Mouse (Mus musculus) frontal cortex, postnatal 14 days (tissue): ENCODE data around the gene Lrrc26.

Experiments used
- DNase-seq, 2 experiments: peaks; one replicate each; pipeline ENCODE4 v3.0.0; 2022; ENCODE audit warnings: low spot score in 2 of 2

Gene Lrrc26

GRCm38 (mm10) chr2:25293706-25294105 is 4.0 kb downstream of the Lrrc26 start:
- no peak for DNase-seq

- DNase-seq: no peak
These were observed 7.4 kb downstream of the Lrrc26 start for GRCm38 (mm10) chr2:25297093-25297492.

- DNase-seq: no peak
These were observed 8.3 kb downstream of the Lrrc26 start for GRCm38 (mm10) chr2:25298046-25298445.

- DNase-seq: no peak
These were observed 13.7 kb downstream of the Lrrc26 start for GRCm38 (mm10) chr2:25303452-25303851.

- DNase-seq: no peak
These were observed 14.4 kb downstream of the Lrrc26 start for GRCm38 (mm10) chr2:25303931-25304656.

GRCm38 (mm10) chr2:25304657-25305541 is 15.2 kb downstream of the Lrrc26 start:
- DNase-seq: peak in 1 of 2 experiments; percentile 50

- no peak for DNase-seq
These were observed 16.1 kb downstream of the Lrrc26 start for GRCm38 (mm10) chr2:25305587-25306359.

- DNase-seq: no peak
These were observed 20.5 kb downstream of the Lrrc26 start for GRCm38 (mm10) chr2:25310180-25310579.

GRCm38 (mm10) chr2:25310969-25311368 is 21.3 kb downstream of the Lrrc26 start:
- DNase-seq: no peak

- DNase-seq: no peak
These were observed 21.8 kb downstream of the Lrrc26 start for GRCm38 (mm10) chr2:25311491-25311891.

- DNase-seq: peak in 1 of 2 experiments; percentile 33
These were observed 28.6 kb downstream of the Lrrc26 start for GRCm38 (mm10) chr2:25318119-25318966.

- DNase-seq: peak; percentile 82 to 84
These were observed 29.5 kb downstream of the Lrrc26 start, which contains the start of gene Grin1 for GRCm38 (mm10) chr2:25318971-25319773. Gene Grin1, minus strand, starts transcription at chr2:25319187.

- no peak for DNase-seq
These were observed 30.4 kb downstream of the Lrrc26 start for GRCm38 (mm10) chr2:25320084-25320483.

- DNase-seq: no peak
These were observed 36.3 kb downstream of the Lrrc26 start for GRCm38 (mm10) chr2:25326036-25326435.

GRCm38 (mm10) chr2:25328440-25328839 is 38.7 kb downstream of the Lrrc26 start:
- no peak for DNase-seq

GRCm38 (mm10) chr2:25331470-25331869 is 41.8 kb downstream of the Lrrc26 start:
- DNase-seq: no peak

GRCm38 (mm10) chr2:25332286-25333160 is 42.8 kb downstream of the Lrrc26 start, which contains the start of gene Man1b1:
Gene Man1b1, plus strand, starts transcription at chr2:25332338.
- peak; percentile 99 for DNase-seq

GRCm38 (mm10) chr2:25333569-25333968 is 43.9 kb downstream of the Lrrc26 start:
- DNase-seq: no peak

GRCm38 (mm10) chr2:25338303-25338702 is 48.6 kb downstream of the Lrrc26 start:
- DNase-seq: no peak
